Mouse (Mus musculus) E14TG2a.4 (cell line): ENCODE results near the gene Gstm3.

Source experiments
- H3K27me3 ChIP-seq: 2 replicates; pipeline ENCODE4 v1.6.1; 2014; ENCODE audit warnings: low read length, control low read depth; ENCODE audit not compliant: insufficient read depth
- H3K36me3 ChIP-seq: 2 replicates; pipeline ENCODE4 v1.6.1; 2014; ENCODE audit warnings: low read length, control low read depth; ENCODE audit not compliant: insufficient read depth
- H3K4me1 ChIP-seq: replicated peaks from 2 replicates; pipeline ENCODE4 v1.6.1; 2014; ENCODE audit warnings: low read depth, low read length, control low read depth
- H3K4me3 ChIP-seq: replicated peaks from 2 replicates; pipeline ENCODE4 v1.5.1; 2014; ENCODE audit warnings: mild to moderate bottlenecking, low read length
- H3K9me3 ChIP-seq: 2 replicates; pipeline ENCODE4 v1.6.1; 2014; ENCODE audit warnings: low read length, control low read depth
- CTCF ChIP-seq: conservative IDR thresholded peaks from 2 replicates; pipeline ENCODE4 v1.5.1; 2014; ENCODE audit warnings: low read length
- NANOG ChIP-seq: IDR thresholded peaks from 2 replicates; pipeline ENCODE4 v1.6.1; 2014; ENCODE audit warnings: borderline replicate concordance, low read length, mixed read lengths
- POU5F1 ChIP-seq: IDR thresholded peaks from 2 replicates; pipeline ENCODE4 v1.6.1; 2014; ENCODE audit warnings: low read length, borderline replicate concordance

Gstm3 gene

DNA sequence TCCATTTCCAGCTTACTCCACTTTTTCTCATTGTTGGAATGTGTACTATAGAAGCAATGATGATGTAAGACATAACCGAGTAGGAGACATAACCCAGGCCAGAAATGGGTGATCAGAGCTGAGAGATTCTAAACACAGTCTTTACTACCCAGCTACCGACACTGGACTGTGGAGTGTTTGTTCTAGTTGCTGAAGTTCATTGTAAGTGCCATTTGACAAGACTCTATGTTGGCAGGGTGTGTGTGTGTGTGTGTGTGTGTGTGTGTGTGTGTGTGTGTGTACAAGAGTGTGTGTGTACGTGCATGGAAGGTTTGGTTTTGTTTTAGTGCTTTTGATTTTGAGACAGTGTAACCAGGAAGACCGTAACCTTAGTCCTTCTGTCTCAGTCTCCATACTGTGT, 39.4 kb downstream of the Gstm3 start:
- H3K4me3 ChIP-seq = no peak overlapping the region
- no peaks in the 10 kb centered on the region for H3K36me3 ChIP-seq
- peaks cover 16% of the 10 kb centered on the region for H3K4me1 ChIP-seq
- no peaks in the 10 kb centered on the region for H3K9me3 ChIP-seq
- peaks cover 3% of the 10 kb centered on the region; the same call in 1 of the 2 replicates for H3K27me3 ChIP-seq
- TF ChIP-seq NANOG (no peak), CTCF (no peak), POU5F1 (no peak)

DNA sequence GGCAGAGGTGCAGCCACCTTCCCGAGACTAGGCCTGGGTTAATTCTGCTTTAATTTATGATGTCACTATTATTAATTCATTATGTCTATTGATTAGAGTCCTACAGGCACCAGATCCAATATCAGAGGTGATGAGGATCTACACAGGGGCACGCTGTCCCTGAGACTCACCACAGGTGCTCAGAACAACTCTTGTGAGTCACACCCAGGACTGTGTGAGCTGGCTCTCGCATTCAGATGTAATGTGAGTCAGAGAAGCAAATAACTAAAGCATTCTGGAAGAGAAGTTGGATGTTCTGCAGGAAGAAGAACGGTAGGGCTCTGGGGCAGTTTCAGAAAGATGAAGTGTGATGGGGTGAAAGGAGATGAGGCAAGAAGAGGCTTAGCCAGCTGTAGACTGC, 39.8 kb downstream of the Gstm3 start:
- Histone ChIP-seq H3K27me3 (peaks cover 3% of the 10 kb centered on the region; the same call in 1 of the 2 replicates), H3K4me1 (peaks cover 16% of the 10 kb centered on the region), H3K9me3 (no peaks in the 10 kb centered on the region), H3K36me3 (no peaks in the 10 kb centered on the region), H3K4me3 (no peak overlapping the region)
- TF ChIP-seq CTCF (no peak), POU5F1 (no peak), NANOG (no peak)

DNA sequence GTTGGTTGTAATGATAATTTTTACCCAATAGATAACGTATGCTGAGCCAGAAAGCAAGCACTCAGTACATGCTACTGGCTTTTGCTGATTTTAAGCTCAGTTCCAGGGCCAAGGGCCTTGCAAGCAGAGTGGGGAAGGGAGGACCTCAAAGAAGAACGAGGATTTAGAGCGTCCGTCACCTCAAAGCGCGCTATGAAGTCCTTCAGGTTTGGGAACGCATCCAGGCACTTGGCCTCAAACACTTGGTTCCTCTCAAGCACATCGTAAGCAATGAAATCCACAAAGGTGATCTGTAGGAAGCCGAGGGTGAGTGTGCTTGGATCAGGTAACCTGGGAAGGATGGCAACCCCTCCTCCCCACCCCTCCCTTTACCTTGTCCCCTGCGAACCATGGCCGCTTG, 40.4 kb downstream of the Gstm3 start:
- Histone ChIP-seq H3K4me3 (no peak overlapping the region), H3K9me3 (no peaks in the 10 kb centered on the region), H3K4me1 (peaks cover 16% of the 10 kb centered on the region), H3K27me3 (0 out of 2 replicates have a peak, but pooled peaks cover under 1% of the 10 kb centered on the region), H3K36me3 (no peaks in the 10 kb centered on the region)
- TF ChIP-seq CTCF (no peak), POU5F1 (no peak), NANOG (no peak)

DNA sequence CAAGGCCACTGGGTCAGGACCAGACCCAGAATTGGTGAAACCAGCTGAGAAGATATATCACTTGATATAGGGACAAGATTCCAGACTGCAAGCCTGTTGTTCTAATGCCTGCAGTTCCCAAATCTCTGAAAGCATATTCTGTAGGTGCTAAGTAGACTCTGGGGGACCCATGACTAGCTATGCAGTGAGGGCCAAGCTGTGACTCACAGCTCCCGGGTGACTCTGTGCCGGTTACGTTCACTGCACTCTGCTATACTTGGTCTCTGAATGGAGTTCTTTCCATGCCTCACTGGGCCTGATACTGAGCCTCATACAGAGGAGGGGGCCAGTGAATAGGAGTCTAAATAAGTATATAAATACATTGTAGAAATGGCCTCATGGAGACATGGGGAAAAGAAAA, 41.2 kb downstream of the Gstm3 start:
- Histone ChIP-seq H3K9me3 (no peaks in the 10 kb centered on the region), H3K27me3 (no peaks in the 10 kb centered on the region), H3K4me1 (peaks cover 16% of the 10 kb centered on the region), H3K4me3 (no peak overlapping the region), H3K36me3 (no peaks in the 10 kb centered on the region)
- no peak for TF ChIP-seq NANOG
- no peak for TF ChIP-seq POU5F1
- TF ChIP-seq CTCF = no peak

DNA sequence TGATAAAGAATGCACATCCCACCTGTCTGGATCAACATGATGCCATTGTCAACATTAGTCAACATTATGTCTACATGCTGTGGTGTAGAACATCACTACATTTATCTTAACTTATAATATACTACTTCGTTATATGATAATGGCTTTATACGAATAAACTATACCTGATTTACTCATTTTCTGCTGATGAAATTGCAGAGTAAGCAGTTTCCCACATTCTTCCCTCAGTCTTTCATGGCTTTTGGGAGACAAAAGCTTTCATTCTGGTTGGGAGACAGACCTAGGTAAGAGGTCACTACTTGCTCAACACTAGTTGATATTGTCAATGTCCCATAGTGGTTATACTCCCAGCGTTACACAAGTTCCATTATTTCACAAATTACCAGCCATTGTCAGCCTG, 43.7 kb downstream of the Gstm3 start:
- H3K4me3 ChIP-seq = no peak overlapping the region
- H3K27me3 ChIP-seq = no peaks in the 10 kb centered on the region
- H3K9me3 ChIP-seq = no peaks in the 10 kb centered on the region
- no peak for TF ChIP-seq CTCF
- TF ChIP-seq POU5F1 = no peak
- TF ChIP-seq NANOG = no peak
- H3K36me3 ChIP-seq = no peaks in the 10 kb centered on the region
- H3K4me1 ChIP-seq = no peaks in the 10 kb centered on the region

DNA sequence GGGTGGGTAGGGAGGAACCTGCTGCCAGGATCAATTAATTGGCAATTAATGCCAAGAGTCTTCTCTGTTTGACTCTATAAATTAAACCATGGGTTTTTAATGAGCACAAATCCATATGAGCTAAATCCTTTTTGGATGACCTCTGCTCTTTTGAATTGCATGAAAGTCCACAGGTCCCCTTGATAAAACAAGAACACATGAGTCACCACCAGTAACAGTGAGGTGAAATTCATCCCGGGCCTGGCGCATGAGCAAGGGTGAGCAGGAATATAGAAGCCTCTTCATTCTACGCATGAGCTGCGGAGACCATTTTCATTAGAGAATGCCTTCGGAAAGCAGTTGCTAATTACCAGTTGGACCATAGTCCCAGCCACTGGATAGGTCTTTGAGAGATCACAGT, 48.7 kb downstream of the Gstm3 start:
- Histone ChIP-seq H3K36me3 (no peaks in the 10 kb centered on the region), H3K9me3 (no peaks in the 10 kb centered on the region), H3K4me1 (no peaks in the 10 kb centered on the region), H3K27me3 (peaks cover 2% of the 10 kb centered on the region; the same call in 1 of the 2 replicates), H3K4me3 (no peak overlapping the region)
- TF ChIP-seq CTCF = no peak
- no peak for TF ChIP-seq POU5F1
- TF ChIP-seq NANOG = no peak

DNA sequence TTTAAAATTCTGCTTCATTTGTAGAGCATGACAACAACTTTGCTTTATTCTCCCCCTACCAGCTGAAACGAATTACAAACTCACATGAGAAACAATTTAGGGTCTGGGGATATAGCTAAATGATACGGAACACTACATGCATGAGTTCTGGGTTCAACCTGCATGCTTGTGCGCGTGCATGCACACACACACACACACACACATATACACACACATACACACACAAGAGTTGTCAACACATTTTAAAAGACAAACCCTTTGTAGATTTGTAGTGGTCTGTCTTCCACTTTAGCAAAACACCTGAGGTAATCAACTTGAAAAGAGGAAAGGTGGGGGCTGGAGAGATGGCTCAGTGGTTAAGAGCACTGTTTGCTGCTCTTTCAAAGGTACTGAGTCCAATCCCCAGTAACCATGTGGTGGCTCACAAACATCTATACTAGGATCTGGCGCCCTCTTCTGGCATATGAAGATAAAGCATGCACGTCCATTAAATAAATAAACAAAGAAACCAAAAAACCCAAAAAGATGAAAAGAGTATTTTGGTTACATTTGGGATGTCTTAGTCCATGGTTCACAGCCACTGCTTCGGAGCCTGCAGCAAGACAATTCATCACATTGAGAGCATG, 51.2 kb downstream of the Gstm3 start:
- no peak overlapping the region for H3K4me3 ChIP-seq
- no peak for TF ChIP-seq NANOG
- no peak for TF ChIP-seq POU5F1
- TF ChIP-seq CTCF = peak; percentile 73

DNA sequence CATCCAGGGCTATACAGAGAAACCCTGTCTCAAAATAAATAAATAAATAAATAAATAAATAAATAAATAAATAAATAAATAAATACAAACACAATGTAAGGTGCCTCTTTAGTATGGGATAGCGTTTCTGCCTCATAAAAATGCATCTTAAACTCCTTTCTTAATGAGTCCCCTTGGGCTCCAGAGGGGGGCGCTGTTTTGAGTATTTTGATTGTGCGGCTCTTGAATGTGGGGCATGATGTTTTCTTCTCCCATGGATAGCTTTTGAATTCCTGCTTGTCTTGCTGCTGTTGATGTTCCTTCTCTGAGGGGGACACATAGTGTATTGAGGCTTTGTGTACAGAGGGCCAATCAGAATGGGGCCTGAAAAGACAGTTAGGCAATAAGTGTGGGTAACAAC, 52.0 kb downstream of the Gstm3 start:
- no peaks in the 10 kb centered on the region for H3K4me1 ChIP-seq
- TF ChIP-seq NANOG (no peak), POU5F1 (no peak), CTCF (peak; percentile 78)
- H3K36me3 ChIP-seq = no peaks in the 10 kb centered on the region
- H3K27me3 ChIP-seq = peaks cover 2% of the 10 kb centered on the region; the same call in 1 of the 2 replicates
- H3K9me3 ChIP-seq = no peaks in the 10 kb centered on the region
- no peak overlapping the region for H3K4me3 ChIP-seq

More for the DNA sequence above, 51.2 kb downstream of the Gstm3 start:
- peaks cover 2% of the 10 kb centered on the region; the same call in 1 of the 2 replicates for H3K27me3 ChIP-seq
- no peaks in the 10 kb centered on the region for H3K36me3 ChIP-seq
- no peaks in the 10 kb centered on the region for H3K9me3 ChIP-seq
- no peaks in the 10 kb centered on the region for H3K4me1 ChIP-seq

DNA sequence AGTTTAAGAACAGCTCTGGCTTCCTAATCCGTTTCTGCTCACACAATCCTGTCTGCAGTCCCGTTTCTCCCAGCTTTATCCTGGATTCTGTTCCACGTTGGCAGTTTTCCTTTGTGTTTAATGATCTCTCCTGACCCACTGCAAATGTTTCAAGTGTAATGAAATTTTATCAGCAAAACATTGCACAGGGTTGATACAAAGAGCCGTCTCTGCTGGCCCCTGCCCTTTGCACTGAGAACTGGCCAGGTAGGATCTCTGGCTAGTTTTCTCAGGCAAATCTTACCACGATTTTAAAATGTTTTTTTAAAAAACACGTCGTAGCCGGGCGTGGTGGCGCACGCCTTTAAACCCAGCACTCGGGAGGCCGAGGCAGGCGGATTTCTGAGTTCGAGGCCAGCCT, 52.4 kb downstream of the Gstm3 start:
- H3K27me3 ChIP-seq = peaks cover 2% of the 10 kb centered on the region; the same call in 1 of the 2 replicates
- H3K4me3 ChIP-seq = no peak overlapping the region
- H3K4me1 ChIP-seq = peaks cover 2% of the 10 kb centered on the region
- H3K36me3 ChIP-seq = no peaks in the 10 kb centered on the region
- no peaks in the 10 kb centered on the region for H3K9me3 ChIP-seq
- TF ChIP-seq NANOG (no peak), CTCF (no peak), POU5F1 (no peak)
